Mouse (Mus musculus): ENCODE measurements around the gene Nup133. TPM values are rescaled to one million over a fixed set of nuclear protein-coding genes. Genes with fewer than 3 reads are reported as not detected.

The Nup133 gene
- polyA plus RNA-seq, 1 experiment: 11.7 TPM

DNA sequence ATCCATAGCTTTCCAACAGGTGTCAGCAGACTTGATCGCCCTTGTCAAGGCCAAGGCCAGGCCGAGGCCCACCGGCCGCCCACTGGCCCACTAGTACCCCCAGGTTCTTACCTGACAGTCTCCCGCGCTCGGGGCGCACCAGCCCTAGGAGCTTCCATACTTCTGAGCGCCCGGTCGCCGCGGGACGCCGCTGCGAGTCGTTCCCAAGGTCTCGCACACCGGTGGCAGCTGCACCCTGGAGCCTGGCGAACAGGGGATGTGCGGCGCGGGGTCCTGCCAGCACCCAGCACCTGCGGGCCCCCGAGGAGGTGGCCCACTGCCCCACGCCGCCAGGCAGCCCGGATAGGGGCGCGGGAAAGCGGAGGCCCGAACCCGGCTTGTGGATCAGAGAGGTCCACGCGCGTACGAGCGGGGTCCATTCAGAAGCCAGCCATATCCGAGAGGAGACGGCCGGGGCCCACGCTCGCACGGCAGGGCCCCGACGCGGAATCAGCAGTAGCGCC lies 33.3 kb upstream of the Nup133 start:
- H3K79me2 ChIP-seq (ENCODE audit: control insufficient read depth, insufficient read depth): no peaks in the 10 kb centered on the region
- peak overlapping the region; percentile 69 for H3K4me2 ChIP-seq (ENCODE audit: low read depth)
- H3K27me3 ChIP-seq (ENCODE audit: control insufficient read depth, insufficient read depth, insufficient read length): no peaks in the 10 kb centered on the region
- H3K4me3 ChIP-seq: peak overlapping the region; percentile 39
- H3ac ChIP-seq (ENCODE audit: control insufficient read depth, insufficient read length): peak overlapping the region; percentile 51
- H3K36me3 ChIP-seq (ENCODE audit: control insufficient read depth, insufficient read depth): no peaks in the 10 kb centered on the region
- no peak for TF ChIP-seq POLR2AphosphoS2 (IDR thresholded peaks at IDR 0.05; ENCODE audit: insufficient read length, low read depth)
- peak in 1 of 3 experiments; percentile 13 for TF ChIP-seq MYOD1 (IDR thresholded peaks at IDR 0.05; ENCODE audit: control insufficient read depth in 1 of 3, insufficient read length in 2 of 3, low read depth in 2 of 3)
- peak in 2 of 3 experiments; percentile 18 to 27 for TF ChIP-seq MYOG (IDR thresholded peaks at IDR 0.05; ENCODE audit: control insufficient read depth in 1 of 3, insufficient read depth in 1 of 3, insufficient read length in 2 of 3, low read depth in 2 of 3)

DNA sequence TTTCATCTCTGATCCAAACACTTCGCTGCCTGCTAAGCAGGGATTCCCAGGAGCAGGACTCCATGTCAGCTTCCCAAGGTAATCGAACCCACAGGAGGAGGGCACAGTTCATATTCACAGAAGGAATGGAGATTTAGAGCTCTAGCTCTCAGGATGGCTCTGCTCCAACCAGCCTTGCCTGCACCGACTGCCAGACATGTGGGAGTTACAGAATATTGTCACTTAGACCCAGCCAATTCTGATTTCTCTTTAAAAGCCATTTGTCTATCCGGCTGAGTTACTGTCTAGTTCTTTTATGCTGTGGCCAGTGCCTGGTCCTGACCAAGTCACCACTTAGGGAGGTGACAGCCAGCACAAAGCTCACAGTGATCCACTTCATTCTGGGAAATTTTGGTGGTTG lies 32.6 kb upstream of the Nup133 start:
- peak overlapping the region; percentile 69 for H3K4me2 ChIP-seq (ENCODE audit: low read depth)
- peak overlapping the region; percentile 39 for H3K4me3 ChIP-seq
- H3K36me3 ChIP-seq (ENCODE audit: control insufficient read depth, insufficient read depth): no peaks in the 10 kb centered on the region
- no peaks in the 10 kb centered on the region for H3K27me3 ChIP-seq (ENCODE audit: control insufficient read depth, insufficient read depth, insufficient read length)
- peak overlapping the region; percentile 51 for H3ac ChIP-seq (ENCODE audit: control insufficient read depth, insufficient read length)
- no peaks in the 10 kb centered on the region for H3K79me2 ChIP-seq (ENCODE audit: control insufficient read depth, insufficient read depth)
- TF ChIP-seq REST (IDR thresholded peaks at IDR 0.05; ENCODE audit: insufficient read depth, insufficient read length): no peak
- no peak for TF ChIP-seq MYOD1 (IDR thresholded peaks at IDR 0.05; ENCODE audit: control insufficient read depth in 1 of 3, insufficient read length in 2 of 3, low read depth in 2 of 3)
- TF ChIP-seq USF1 (IDR thresholded peaks at IDR 0.05; ENCODE audit: low read depth): no peak
- no peak for TF ChIP-seq POLR2AphosphoS2 (IDR thresholded peaks at IDR 0.05; ENCODE audit: insufficient read length, low read depth)
- no peak for TF ChIP-seq TCF3 (IDR thresholded peaks at IDR 0.05; ENCODE audit: insufficient read length, low read depth)
- TF ChIP-seq MYOG (IDR thresholded peaks at IDR 0.05; ENCODE audit: control insufficient read depth in 1 of 3, insufficient read depth in 1 of 3, insufficient read length in 2 of 3, low read depth in 2 of 3): no peak

DNA sequence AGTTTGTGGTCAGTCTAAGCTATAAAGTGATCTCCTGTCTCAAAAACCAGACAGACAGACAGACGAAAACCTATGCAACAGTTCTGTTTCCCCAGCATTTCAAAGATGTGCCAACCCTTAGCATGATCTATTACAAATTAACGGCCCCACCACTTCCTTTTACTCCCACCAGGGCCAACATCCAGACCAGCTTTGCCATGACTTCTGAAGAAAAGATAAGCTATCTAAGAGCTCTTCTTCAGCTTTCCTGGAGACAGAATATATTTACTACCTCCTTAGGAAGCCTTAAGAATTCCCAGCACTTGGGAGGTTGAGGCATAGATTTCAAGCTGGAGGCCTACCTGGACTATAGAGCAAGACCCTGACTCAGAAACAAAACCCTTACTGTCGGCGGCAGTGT lies 31.2 kb upstream of the Nup133 start:
- no peak overlapping the region for H3ac ChIP-seq (ENCODE audit: control insufficient read depth, insufficient read length)
- H3K4me2 ChIP-seq (ENCODE audit: low read depth): no peak overlapping the region
- H3K79me2 ChIP-seq (ENCODE audit: control insufficient read depth, insufficient read depth): no peaks in the 10 kb centered on the region
- no peak for TF ChIP-seq USF1 (IDR thresholded peaks at IDR 0.05; ENCODE audit: low read depth)
- no peak for TF ChIP-seq MAX (IDR thresholded peaks at IDR 0.05; ENCODE audit: low read depth)
- TF ChIP-seq REST (IDR thresholded peaks at IDR 0.05; ENCODE audit: insufficient read depth, insufficient read length): no peak
- no peak for TF ChIP-seq TCF12 (IDR thresholded peaks at IDR 0.05; ENCODE audit: insufficient read depth, poor library complexity, severe bottlenecking)
- TF ChIP-seq POLR2AphosphoS2 (IDR thresholded peaks at IDR 0.05; ENCODE audit: insufficient read length, low read depth): no peak
- TF ChIP-seq POLR2A (IDR thresholded peaks at IDR 0.05; ENCODE audit: insufficient read length, low read depth): no peak
- TF ChIP-seq SRF (IDR thresholded peaks at IDR 0.05; ENCODE audit: control insufficient read depth, insufficient read length, low read depth): no peak
- TF ChIP-seq CEBPB (IDR thresholded peaks at IDR 0.05; ENCODE audit: insufficient read depth, poor library complexity, severe bottlenecking): no peak
- TF ChIP-seq MYOG (IDR thresholded peaks at IDR 0.05; ENCODE audit: control insufficient read depth in 1 of 3, insufficient read depth in 1 of 3, insufficient read length in 2 of 3, low read depth in 2 of 3): no peak
- TF ChIP-seq TCF3 (IDR thresholded peaks at IDR 0.05; ENCODE audit: insufficient read length, low read depth): no peak
- TF ChIP-seq E2F4 (IDR thresholded peaks at IDR 0.05; ENCODE audit: insufficient read depth): no peak
- TF ChIP-seq MYOD1 (IDR thresholded peaks at IDR 0.05; ENCODE audit: control insufficient read depth in 1 of 3, insufficient read length in 2 of 3, low read depth in 2 of 3): no peak
- no peaks in the 10 kb centered on the region for H3K27me3 ChIP-seq (ENCODE audit: control insufficient read depth, insufficient read depth, insufficient read length)
- no peaks in the 10 kb centered on the region for H3K36me3 ChIP-seq (ENCODE audit: control insufficient read depth, insufficient read depth)
- no peak overlapping the region for H3K4me3 ChIP-seq

DNA sequence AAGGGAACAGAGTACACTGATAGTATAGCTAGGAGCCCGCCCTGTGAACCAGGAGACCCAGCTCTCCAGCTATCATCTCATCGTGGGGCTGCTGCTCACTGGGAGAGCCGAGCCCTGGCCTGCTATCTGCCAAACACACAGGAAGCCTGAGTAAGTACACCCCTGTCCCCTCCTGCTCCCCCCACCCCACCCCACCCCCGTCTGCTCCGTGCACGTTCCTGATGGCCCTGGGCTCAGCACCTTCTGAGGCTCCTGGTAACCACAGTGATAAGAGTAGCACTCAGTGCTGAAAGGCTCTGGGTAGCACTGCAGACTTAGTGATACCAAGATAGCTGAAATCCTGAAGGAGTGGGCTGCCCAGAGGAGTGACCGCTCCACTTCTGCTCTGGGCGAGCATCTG lies 29.9 kb upstream of the Nup133 start:
- H3K4me2 ChIP-seq (ENCODE audit: low read depth): no peak overlapping the region
- H3K36me3 ChIP-seq (ENCODE audit: control insufficient read depth, insufficient read depth): no peaks in the 10 kb centered on the region
- no peak overlapping the region for H3K4me3 ChIP-seq
- H3ac ChIP-seq (ENCODE audit: control insufficient read depth, insufficient read length): no peak overlapping the region
- no peak for TF ChIP-seq REST (IDR thresholded peaks at IDR 0.05; ENCODE audit: insufficient read depth, insufficient read length)
- TF ChIP-seq MAX (IDR thresholded peaks at IDR 0.05; ENCODE audit: low read depth): no peak
- TF ChIP-seq MYOD1 (IDR thresholded peaks at IDR 0.05; ENCODE audit: control insufficient read depth in 1 of 3, insufficient read length in 2 of 3, low read depth in 2 of 3): no peak
- no peak for TF ChIP-seq SRF (IDR thresholded peaks at IDR 0.05; ENCODE audit: control insufficient read depth, insufficient read length, low read depth)
- no peaks in the 10 kb centered on the region for H3K27me3 ChIP-seq (ENCODE audit: control insufficient read depth, insufficient read depth, insufficient read length)
- no peaks in the 10 kb centered on the region for H3K79me2 ChIP-seq (ENCODE audit: control insufficient read depth, insufficient read depth)

DNA sequence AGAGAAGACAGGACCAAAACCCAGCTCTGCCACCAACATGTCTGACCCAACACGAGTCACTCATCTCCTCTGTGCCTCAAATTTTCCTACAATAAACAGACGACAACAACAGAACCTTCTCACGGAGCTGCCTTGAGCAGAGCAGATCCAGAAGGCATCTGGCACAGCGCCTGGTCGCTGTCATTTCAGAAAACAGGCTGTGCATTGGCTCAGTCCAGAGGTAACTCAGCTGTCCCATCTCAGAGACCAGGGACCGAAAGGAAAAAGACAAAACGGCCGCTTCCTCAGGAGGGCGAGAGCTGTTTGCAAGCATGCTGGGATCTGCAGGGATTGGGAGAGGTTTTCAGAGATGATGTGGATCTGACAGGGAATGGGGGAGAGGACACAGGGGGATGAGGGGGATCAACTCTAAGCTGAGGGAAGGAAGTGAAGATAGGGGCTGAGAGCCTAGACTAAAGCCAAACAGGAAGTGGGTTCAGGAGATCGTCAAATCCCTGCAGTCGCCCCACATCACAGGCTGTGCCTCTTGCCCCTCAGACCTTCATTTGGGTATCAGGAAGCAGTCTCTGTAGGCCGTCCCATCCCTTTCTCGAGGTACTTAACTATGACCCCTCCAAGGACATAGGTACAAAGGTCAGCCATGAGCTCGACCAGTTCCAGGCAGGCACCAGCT lies 29.2 kb upstream of the Nup133 start:
- no peaks in the 10 kb centered on the region for H3K27me3 ChIP-seq (ENCODE audit: control insufficient read depth, insufficient read depth, insufficient read length)
- H3K4me3 ChIP-seq: no peak overlapping the region
- TF ChIP-seq TCF3 (IDR thresholded peaks at IDR 0.05; ENCODE audit: insufficient read length, low read depth) (no peak), MAX (IDR thresholded peaks at IDR 0.05; ENCODE audit: low read depth) (no peak), MYOG (IDR thresholded peaks at IDR 0.05; ENCODE audit: control insufficient read depth in 1 of 3, insufficient read depth in 1 of 3, insufficient read length in 2 of 3, low read depth in 2 of 3) (no peak), POLR2AphosphoS2 (IDR thresholded peaks at IDR 0.05; ENCODE audit: insufficient read length, low read depth) (no peak), TCF12 (IDR thresholded peaks at IDR 0.05; ENCODE audit: insufficient read depth, poor library complexity, severe bottlenecking) (no peak), USF1 (IDR thresholded peaks at IDR 0.05; ENCODE audit: low read depth) (no peak), MYOD1 (IDR thresholded peaks at IDR 0.05; ENCODE audit: control insufficient read depth in 1 of 3, insufficient read length in 2 of 3, low read depth in 2 of 3) (no peak), CEBPB (IDR thresholded peaks at IDR 0.05; ENCODE audit: insufficient read depth, poor library complexity, severe bottlenecking) (no peak), E2F4 (IDR thresholded peaks at IDR 0.05; ENCODE audit: insufficient read depth) (no peak), REST (IDR thresholded peaks at IDR 0.05; ENCODE audit: insufficient read depth, insufficient read length) (no peak), SRF (IDR thresholded peaks at IDR 0.05; ENCODE audit: control insufficient read depth, insufficient read length, low read depth) (no peak)
- no peak overlapping the region for H3ac ChIP-seq (ENCODE audit: control insufficient read depth, insufficient read length)
- H3K36me3 ChIP-seq (ENCODE audit: control insufficient read depth, insufficient read depth): no peaks in the 10 kb centered on the region
- H3K79me2 ChIP-seq (ENCODE audit: control insufficient read depth, insufficient read depth): no peaks in the 10 kb centered on the region
- H3K4me2 ChIP-seq (ENCODE audit: low read depth): no peak overlapping the region
